9 mouse cellular contexts compared by ENCODE assay signal in the genomic region with DNA sequence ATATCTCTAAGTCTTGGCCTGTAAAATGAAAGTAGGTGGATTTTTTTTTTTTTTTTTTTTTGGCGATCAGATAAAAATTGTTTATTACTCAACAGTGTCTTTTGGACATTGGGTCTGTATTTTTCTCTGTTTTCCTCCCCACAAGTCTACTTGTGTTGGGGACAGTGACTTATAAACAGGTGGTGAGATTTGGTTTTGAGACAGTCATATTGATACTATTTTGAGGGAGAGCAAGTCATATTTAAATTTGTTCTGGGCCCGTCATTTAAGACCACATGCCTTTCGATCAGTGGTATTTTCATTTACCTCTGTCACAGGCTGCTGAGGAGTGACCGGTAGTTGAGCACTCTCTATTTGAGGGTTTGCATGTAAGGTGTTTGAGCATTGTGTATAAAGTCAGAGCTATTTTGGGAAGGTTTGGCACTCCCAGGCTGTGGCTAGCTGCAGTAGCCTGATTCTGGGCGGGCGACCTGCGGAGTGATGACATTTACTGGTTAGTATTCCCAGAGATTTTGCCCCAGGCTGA. TPM values are rescaled to one million over a fixed set of nuclear protein-coding genes. Genes with fewer than 3 reads are reported as not detected.
DNase-seq lines count a peak whose midpoint lies in the region; ATAC-seq and TF ChIP-seq lines count a peak whose summit lies in the region.
"Had no signal": no experiment of that assay in that cellular context is flagged by ENCODE, and none has a peak within 500 bp of the region (broad histone marks: within the 10 kb centered on the region; RNA-seq: fewer than 3 reads in every experiment).

No protein-coding gene starts in this region.

- peak overlapping the region; percentile 83 for H3K4me2 ChIP-seq in hindbrain, embryonic 16.5 days (ENCODE audit: low read length)
- peak overlapping the region; percentile 66 for H3K4me2 ChIP-seq in neural tube, embryonic 13.5 days

- H3K9ac ChIP-seq in hindbrain, embryonic 16.5 days (ENCODE audit: low read depth, low read length), result peak overlapping the region; percentile 43; the same call in 1 of the 2 replicates
- H3K9ac ChIP-seq in neural tube, embryonic 13.5 days, result peak overlapping the region; percentile 44; the same call in 1 of the 2 replicates

- H3K9me3 ChIP-seq in hindbrain, embryonic 16.5 days (ENCODE audit: control insufficient read depth, low read length), result no peaks in the 10 kb centered on the region
- no peaks in the 10 kb centered on the region for H3K9me3 ChIP-seq in neural tube, embryonic 13.5 days

- intact Hi-C loops in gastrocnemius, adult 2 months (cut with DNase I), result loop anchor here (10.0 kb wide), 1 partner anchor 492 kb away; the partner anchor contains the start of genes Gm5617 and Rbm7

- TF ChIP-seq CTCF in gastrocnemius, adult 2 months (IDR thresholded peaks at IDR 0.05), result no peak

- no peaks in the 10 kb centered on the region for H3K27me3 ChIP-seq in hindbrain, embryonic 16.5 days (replicated peaks; ENCODE audit: control insufficient read depth, insufficient read depth, low read length)
- H3K27me3 ChIP-seq in neural tube, embryonic 13.5 days, result no peaks in the 10 kb centered on the region

- ATAC-seq in hindbrain, embryonic 16.5 days, result no peak
- ATAC-seq in neural tube, embryonic 13.5 days (ENCODE audit: low read depth), result no peak

- peaks cover 11% of the 10 kb centered on the region for H3K4me1 ChIP-seq in hindbrain, embryonic 16.5 days (ENCODE audit: control insufficient read depth, insufficient read depth, low read depth, low read length)
- peaks cover 39% of the 10 kb centered on the region for H3K4me1 ChIP-seq in neural tube, embryonic 13.5 days (replicated peaks)

- 27% methylated on average over 7 of the region's 7 CpGs for WGBS in hindbrain, embryonic 16.5 days
- 22% methylated on average over 7 of the region's 7 CpGs for WGBS in neural tube, embryonic 13.5 days

- H3K4me3 ChIP-seq in gastrocnemius, adult 2 months, result peak overlapping the region; percentile 98
- H3K4me3 ChIP-seq in hindbrain, embryonic 16.5 days (ENCODE audit: low read length), result peak overlapping the region; percentile 16; the same call in 1 of the 2 replicates
- H3K4me3 ChIP-seq in neural tube, embryonic 13.5 days, result peak overlapping the region; percentile 76

- no peaks in the 10 kb centered on the region for H3K36me3 ChIP-seq in hindbrain, embryonic 16.5 days (ENCODE audit: control insufficient read depth, insufficient read depth, low read length)
- no peaks in the 10 kb centered on the region for H3K36me3 ChIP-seq in neural tube, embryonic 13.5 days

- peak overlapping the region; percentile 98 for H3K27ac ChIP-seq in gastrocnemius, adult 2 months
- H3K27ac ChIP-seq in hindbrain, embryonic 16.5 days (ENCODE audit: low read depth, low read length), result no peak overlapping the region
- H3K27ac ChIP-seq in neural tube, embryonic 13.5 days (replicated peaks), result no peak overlapping the region

- DNase-seq in adrenal gland, adult 2 months, result peak; percentile 35
- DNase-seq in adrenal gland, adult 8-10 months, result no peak
- peak; percentile 65 to 74 for DNase-seq in cerebellum, adult 18-20 months
- peak; percentile 67 for DNase-seq in gastrocnemius, adult 2 months
- no peak for DNase-seq in spleen, postnatal 10 days (ENCODE audit: low spot score in 2 of 2)
- DNase-seq in urinary bladder, postnatal 4 days (ENCODE audit: low spot score in 2 of 2), result no peak

RNA-seq across cellular contexts. Expression of gene Usp28, which starts 1.5 kb away (rescaled TPM):
- 10 to 100 TPM; 10.7 to 11.2 TPM for total RNA-seq in adrenal gland, adult 2 months (2021)
- polyA plus RNA-seq in adrenal gland, adult 2 months (2012; rRNA removed), result 6.6 and 6.9 TPM in 2 replicates
- total RNA-seq in adrenal gland, adult 8-10 months (2022), result 10 to 100 TPM; 10.4 to 21.0 (median 15.9) TPM
- total RNA-seq in gastrocnemius, adult 2 months (2021), result 10 to 100 TPM; 56.6 to 67.2 TPM
- 33.0 and 34.1 TPM in 2 replicates for polyA plus RNA-seq in hindbrain, embryonic 16.5 days (2015; fragmentation: Nextera tagmentation; extraction: Ambion mirVana)
- polyA plus RNA-seq in neural tube, embryonic 13.5 days (2015; fragmentation: Nextera tagmentation; extraction: Ambion mirVana), result 29.8 and 31.7 TPM in 2 replicates

RNA-seq across cellular contexts. Expression of gene Htr3b, which starts 21.9 kb away (rescaled TPM):
- under 1 TPM; 0.14 to 0.55 TPM for total RNA-seq in adrenal gland, adult 2 months (2021)
- polyA plus RNA-seq in adrenal gland, adult 2 months (2012; rRNA removed), result 0.13 and 0.65 TPM in 2 replicates
- total RNA-seq in adrenal gland, adult 8-10 months (2022), result under 1 TPM; 0.14 to 0.28 (median 0.25) TPM
- total RNA-seq in gastrocnemius, adult 2 months (2021), result not detected
- 0.40 and 0.60 TPM in 2 replicates for polyA plus RNA-seq in hindbrain, embryonic 16.5 days (2015; fragmentation: Nextera tagmentation; extraction: Ambion mirVana)
- 0.99 and 2.5 TPM in 2 replicates for polyA plus RNA-seq in neural tube, embryonic 13.5 days (2015; fragmentation: Nextera tagmentation; extraction: Ambion mirVana)
- total RNA-seq: gastrocnemius, postnatal 36 days had no signal

Comparison
In these comparisons a context has a peak if more than half of its experiments do, and no peak if none do; other contexts are left out.
1. DNase-seq: peak in adrenal gland, adult 2 months (single experiment), cerebellum, adult 18-20 months (2 of 2) and gastrocnemius, adult 2 months (single experiment); none in adrenal gland, adult 8-10 months (single experiment), spleen, postnatal 10 days (0 of 2) and urinary bladder, postnatal 4 days (0 of 2).
2. H3K4me3 ChIP-seq: peak in every context shown above with its lines; median percentile 98 in gastrocnemius, adult 2 months; 76 in neural tube, embryonic 13.5 days; 16 in hindbrain, embryonic 16.5 days.